Mouse (Mus musculus): ENCODE measurements at regions not wholly inside any gene's neighbourhood (a gene's known extent, or its start where the extent isn't known, plus 50 kb on each side); places are given as distances from the start of the nearest gene placed in this dataset.

DNA sequence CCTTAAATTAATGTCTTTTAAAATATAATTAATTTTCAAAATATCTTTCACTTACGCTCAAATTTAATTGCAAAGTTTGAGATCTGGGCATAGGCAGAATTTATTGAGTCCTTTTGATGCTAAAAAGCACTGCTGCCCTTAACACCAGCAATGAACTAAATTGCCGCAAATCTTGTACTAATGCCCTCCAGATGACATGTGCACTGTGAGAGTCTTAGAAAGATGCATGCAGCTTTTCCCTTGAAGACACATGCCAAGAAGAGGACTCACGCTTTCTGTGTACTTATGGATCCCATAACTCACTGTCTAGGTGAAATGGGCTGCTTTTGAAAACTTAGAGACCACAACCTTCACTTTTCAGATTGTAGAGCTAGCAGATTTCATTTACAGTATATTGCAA, 199.1 kb upstream of the Tox3 start:
- TF ChIP-seq TCF12 (IDR thresholded peaks at IDR 0.05; ENCODE audit: insufficient read depth, poor library complexity, severe bottlenecking) (no peak), USF1 (IDR thresholded peaks at IDR 0.05; ENCODE audit: low read depth) (no peak), POLR2AphosphoS2 (IDR thresholded peaks at IDR 0.05; ENCODE audit: insufficient read length, low read depth) (no peak), SRF (IDR thresholded peaks at IDR 0.05; ENCODE audit: control insufficient read depth, insufficient read length, low read depth) (no peak), POLR2A (IDR thresholded peaks at IDR 0.05; ENCODE audit: insufficient read length, low read depth) (no peak), MAX (IDR thresholded peaks at IDR 0.05; ENCODE audit: low read depth) (no peak)

Data from myocyte (in vitro differentiated cells).